Mouse (Mus musculus): ENCODE measurements around the gene Lrit2. TPM values are rescaled to one million over a fixed set of nuclear protein-coding genes. Genes with fewer than 3 reads are reported as not detected.

Lrit2 gene
- not detected in 2 replicates for polyA plus RNA-seq (2015; fragmentation: Nextera tagmentation; extraction: Ambion mirVana)

DNA sequence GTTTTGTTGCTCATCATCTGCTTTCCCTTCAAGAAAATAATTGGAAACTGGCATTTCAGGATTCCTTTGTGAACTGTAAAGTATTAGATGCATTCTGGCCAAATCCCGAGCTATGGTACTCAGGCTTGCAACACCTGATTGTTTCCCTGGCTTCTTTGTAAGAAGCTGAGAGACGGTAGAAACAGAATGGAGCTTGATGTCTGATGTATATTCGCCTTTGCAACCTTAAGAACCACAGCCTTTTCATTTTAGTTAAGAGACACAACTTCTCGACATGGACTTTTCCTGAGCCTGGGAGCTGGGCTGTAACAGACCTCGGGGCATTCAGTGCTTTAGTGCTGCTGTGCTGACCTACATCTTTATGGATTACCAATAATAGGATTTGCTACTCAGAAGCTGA lies at the start of gene Lrit2:
TSS of gene Lrit2 (plus strand) at position 301 of the 400 bp plus-strand sequence.
- no peak for ATAC-seq (ENCODE audit: low FRiP score, low read depth)
- WGBS = 80% methylated on average over 5 of the region's 5 CpGs
- H3K27ac ChIP-seq = no peak within 1 kb of the TSS
- H3K9me3 ChIP-seq = no peaks in the 10 kb centered on the region
- no peaks in the 10 kb centered on the region for H3K27me3 ChIP-seq
- no peak within 1 kb of the TSS for H3K4me2 ChIP-seq (replicated peaks)
- no peak within 1 kb of the TSS for H3K4me3 ChIP-seq
- H3K9ac ChIP-seq = no peak within 1 kb of the TSS
- H3K4me1 ChIP-seq = no peaks in the 10 kb centered on the region
- H3K36me3 ChIP-seq = no peaks in the 10 kb centered on the region

GRCm38 (mm10) chr14:37027248-37027933 lies 40.3 kb upstream of the Lrit2 start:
- Histone ChIP-seq H3K4me1 (no peaks in the 10 kb centered on the region), H3K9ac (no peak overlapping the region), H3K27me3 (no peaks in the 10 kb centered on the region), H3K4me3 (no peak overlapping the region), H3K4me2 (replicated peaks) (no peak overlapping the region), H3K36me3 (no peaks in the 10 kb centered on the region), H3K9me3 (no peaks in the 10 kb centered on the region), H3K27ac (no peak overlapping the region)
- 76% methylated on average over 4 of the region's 4 CpGs for WGBS
- ATAC-seq (ENCODE audit: low FRiP score, low read depth) = no peak

DNA sequence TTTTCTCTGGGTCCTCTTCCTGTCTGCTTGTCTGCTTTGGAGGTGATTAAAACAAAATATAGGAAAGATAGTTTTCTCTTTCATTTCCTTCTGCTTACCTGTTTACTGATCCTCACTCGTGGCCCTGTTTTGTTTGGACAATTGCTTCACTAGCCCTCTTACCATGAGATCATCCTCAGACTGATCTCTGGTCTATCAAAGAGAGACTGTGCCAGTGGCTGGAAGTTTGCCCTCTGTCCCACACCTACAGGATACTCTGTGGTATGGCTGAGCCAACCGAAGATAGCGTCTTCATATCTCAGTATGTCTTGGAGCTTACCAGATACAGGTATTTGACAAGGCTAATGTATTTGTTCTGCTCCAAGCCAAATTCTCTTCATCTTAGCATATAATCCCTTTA lies 39.8 kb upstream of the Lrit2 start:
- Histone ChIP-seq H3K27ac (no peak overlapping the region), H3K4me3 (no peak overlapping the region), H3K27me3 (no peaks in the 10 kb centered on the region), H3K36me3 (no peaks in the 10 kb centered on the region), H3K9ac (no peak overlapping the region), H3K4me1 (no peaks in the 10 kb centered on the region), H3K4me2 (replicated peaks) (no peak overlapping the region), H3K9me3 (no peaks in the 10 kb centered on the region)
- 87% methylated on average over 3 of the region's 3 CpGs for WGBS
- no peak for ATAC-seq (ENCODE audit: low FRiP score, low read depth)

DNA sequence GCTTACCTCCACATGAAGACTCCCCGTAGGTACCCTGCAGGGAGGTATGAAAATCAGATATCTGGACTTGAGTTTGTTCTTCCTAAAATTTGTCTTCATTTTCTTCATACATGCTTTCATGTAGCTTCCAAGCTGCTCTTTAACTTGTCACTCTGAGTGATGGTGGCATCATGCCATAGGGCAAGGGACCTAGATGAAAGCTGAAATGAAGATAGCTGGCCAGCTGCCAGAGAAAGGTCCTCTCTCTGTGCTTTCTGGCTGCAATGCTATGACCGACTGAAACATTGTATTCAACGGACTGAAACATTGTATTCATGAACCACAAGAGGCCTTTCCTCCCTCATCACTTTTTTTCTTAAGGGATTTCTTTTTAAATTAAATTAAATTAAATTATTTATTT lies 39.2 kb upstream of the Lrit2 start:
- Histone ChIP-seq H3K9me3 (no peaks in the 10 kb centered on the region), H3K9ac (no peak overlapping the region), H3K4me3 (no peak overlapping the region), H3K36me3 (no peaks in the 10 kb centered on the region), H3K27me3 (no peaks in the 10 kb centered on the region), H3K4me2 (replicated peaks) (no peak overlapping the region), H3K27ac (no peak overlapping the region), H3K4me1 (no peaks in the 10 kb centered on the region)
- 88% methylated on average over 3 of the region's 3 CpGs for WGBS
- no peak for ATAC-seq (ENCODE audit: low FRiP score, low read depth)

DNA sequence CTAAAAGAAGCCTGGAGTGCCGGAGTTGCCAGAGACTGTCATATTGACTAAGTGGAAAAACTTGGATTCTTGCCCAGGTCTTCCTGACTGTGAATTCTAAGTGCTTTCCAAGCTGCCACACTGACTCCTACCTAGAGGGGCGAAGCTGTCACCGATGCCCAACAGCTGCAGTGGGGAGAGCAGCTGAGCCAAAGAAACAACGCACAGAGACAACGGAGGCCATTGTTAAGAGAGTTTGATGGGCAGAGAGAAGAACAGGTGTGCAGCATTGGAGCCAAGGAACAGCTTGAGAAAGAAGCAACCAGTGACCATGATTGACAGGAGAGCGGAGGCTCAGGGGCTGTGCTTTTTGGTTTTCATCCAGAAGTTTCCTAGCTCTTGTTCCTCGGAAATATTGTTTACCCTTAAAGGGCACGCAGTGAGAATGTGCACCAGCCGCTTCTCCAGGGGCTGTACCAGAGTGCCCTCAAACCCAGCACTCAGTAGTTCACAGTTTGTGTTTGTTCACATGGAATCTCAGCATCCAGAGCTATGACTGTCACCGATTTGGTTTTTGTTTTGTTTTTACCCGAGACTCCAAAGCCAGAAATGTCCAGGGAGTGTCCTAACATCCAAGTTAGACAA lies 35.1 kb upstream of the Lrit2 start:
- no peak overlapping the region for H3K4me2 ChIP-seq (replicated peaks)
- H3K4me1 ChIP-seq = no peaks in the 10 kb centered on the region
- no peak overlapping the region for H3K9ac ChIP-seq
- ATAC-seq (ENCODE audit: low FRiP score, low read depth) = peak; percentile 81
- no peak overlapping the region for H3K4me3 ChIP-seq
- H3K36me3 ChIP-seq = no peaks in the 10 kb centered on the region
- WGBS = 76% methylated on average over 11 of the region's 11 CpGs
- H3K27me3 ChIP-seq = no peaks in the 10 kb centered on the region
- H3K9me3 ChIP-seq = no peaks in the 10 kb centered on the region
- no peak overlapping the region for H3K27ac ChIP-seq

DNA sequence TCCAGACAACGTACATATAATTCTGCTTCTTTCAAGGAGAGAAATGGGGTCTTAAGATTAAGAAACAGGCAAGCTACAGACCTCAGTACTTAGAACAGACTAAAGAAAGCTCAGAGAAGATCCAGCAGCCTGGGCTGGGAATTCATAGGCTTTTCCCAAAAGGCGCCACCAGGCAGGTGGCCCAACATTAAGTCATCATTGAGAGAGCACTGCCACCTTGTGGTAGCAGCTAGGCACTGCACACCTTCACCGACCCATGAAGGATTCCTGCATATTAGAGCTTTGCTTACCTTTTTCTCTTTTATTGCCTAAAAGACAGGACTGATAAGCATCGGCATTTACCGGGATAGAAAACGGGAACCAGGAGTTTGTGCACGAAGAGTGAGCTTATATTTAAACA lies 34.5 kb upstream of the Lrit2 start:
- WGBS = 19% methylated on average over 7 of the region's 7 CpGs
- Histone ChIP-seq H3K27me3 (no peaks in the 10 kb centered on the region), H3K4me2 (replicated peaks) (no peak overlapping the region), H3K36me3 (no peaks in the 10 kb centered on the region), H3K27ac (no peak overlapping the region), H3K9me3 (no peaks in the 10 kb centered on the region), H3K4me3 (no peak overlapping the region), H3K4me1 (no peaks in the 10 kb centered on the region), H3K9ac (no peak overlapping the region)
- 0 out of 2 replicates have a peak, but pooled peaks have one; percentile 40 for ATAC-seq (ENCODE audit: low FRiP score, low read depth)

- no peaks in the 10 kb centered on the region for H3K9me3 ChIP-seq
- H3K36me3 ChIP-seq = no peaks in the 10 kb centered on the region
- H3K9ac ChIP-seq = no peak overlapping the region
- no peaks in the 10 kb centered on the region for H3K4me1 ChIP-seq
- no peak overlapping the region for H3K4me3 ChIP-seq
- no peaks in the 10 kb centered on the region for H3K27me3 ChIP-seq
- no peak for ATAC-seq (ENCODE audit: low FRiP score, low read depth)
- H3K4me2 ChIP-seq (replicated peaks) = no peak overlapping the region
- H3K27ac ChIP-seq = no peak overlapping the region
- WGBS = 45% methylated on average over 5 of the region's 5 CpGs
Measured at GRCm38 (mm10) chr14:37034432-37034831, 33.3 kb upstream of the Lrit2 start.

DNA sequence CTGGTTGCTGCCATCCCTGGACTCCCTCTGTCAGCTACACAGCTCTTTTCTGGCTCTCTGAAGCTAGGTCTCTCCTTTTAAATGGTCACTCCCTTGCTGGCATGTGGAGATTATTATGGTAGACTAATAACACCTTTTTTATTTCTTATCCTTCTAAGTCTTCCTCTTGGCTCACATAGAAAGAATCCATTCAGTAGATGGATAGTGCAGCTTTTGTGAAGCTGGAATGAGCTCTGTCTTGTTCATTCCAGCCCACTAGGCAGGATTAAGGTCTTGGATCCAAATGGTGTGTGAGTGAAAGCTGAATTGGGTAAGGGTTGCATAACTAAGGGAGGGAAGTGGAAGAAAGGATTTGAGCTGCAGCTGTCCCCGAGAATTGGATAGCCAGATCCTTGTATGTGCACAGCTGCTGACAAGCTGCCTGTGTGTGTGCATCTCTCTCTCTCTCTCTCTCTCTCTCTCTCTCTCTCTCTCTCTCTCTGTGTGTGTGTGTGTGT lies 18.8 kb upstream of the Lrit2 start, which contains the start of gene Rgr:
TSS of gene Rgr (minus strand) at position 51 of the 497 bp plus-strand sequence.
- ATAC-seq (ENCODE audit: low FRiP score, low read depth) = peak; percentile 32; the same call in 1 of the 2 replicates

GRCm38 (mm10) chr14:37064849-37065248 lies 2.9 kb upstream of the Lrit2 start:
- H3K4me3 ChIP-seq = no peak overlapping the region
- H3K9ac ChIP-seq = no peak overlapping the region
- no peaks in the 10 kb centered on the region for H3K4me1 ChIP-seq
- H3K4me2 ChIP-seq (replicated peaks) = no peak overlapping the region
- H3K27me3 ChIP-seq = no peaks in the 10 kb centered on the region
- no peaks in the 10 kb centered on the region for H3K36me3 ChIP-seq
- ATAC-seq (ENCODE audit: low FRiP score, low read depth) = no peak
- H3K9me3 ChIP-seq = no peaks in the 10 kb centered on the region
- WGBS = 63% methylated on average over 2 of the region's 2 CpGs
- H3K27ac ChIP-seq = no peak overlapping the region

More for the DNA sequence above, 18.8 kb upstream of the Lrit2 start, which contains the start of gene Rgr:
- H3K4me1 ChIP-seq = no peaks in the 10 kb centered on the region
- H3K27me3 ChIP-seq = no peaks in the 10 kb centered on the region
- no peak within 1 kb of the TSS for H3K4me2 ChIP-seq (replicated peaks)
- no peak within 1 kb of the TSS for H3K9ac ChIP-seq
- no peak within 1 kb of the TSS for H3K27ac ChIP-seq
- H3K36me3 ChIP-seq = no peaks in the 10 kb centered on the region
- no peaks in the 10 kb centered on the region for H3K9me3 ChIP-seq
- whole genome bisulfite sequencing = 89% methylated on average over 1 of the region's 1 CpGs
- no peak within 1 kb of the TSS for H3K4me3 ChIP-seq

- Histone ChIP-seq H3K9me3 (no peaks in the 10 kb centered on the region), H3K4me3 (no peak overlapping the region), H3K27ac (no peak overlapping the region), H3K4me1 (no peaks in the 10 kb centered on the region), H3K9ac (no peak overlapping the region), H3K36me3 (no peaks in the 10 kb centered on the region), H3K27me3 (no peaks in the 10 kb centered on the region), H3K4me2 (replicated peaks) (no peak overlapping the region)
- no peak for ATAC-seq (ENCODE audit: low FRiP score, low read depth)
- 62% methylated on average over 2 of the region's 2 CpGs for WGBS
Measured at GRCm38 (mm10) chr14:37066636-37067035, 1.1 kb upstream of the Lrit2 start.

- Histone ChIP-seq H3K9me3 (no peaks in the 10 kb centered on the region), H3K27ac (no peak overlapping the region), H3K4me3 (no peak overlapping the region), H3K4me1 (no peaks in the 10 kb centered on the region), H3K9ac (no peak overlapping the region), H3K36me3 (no peaks in the 10 kb centered on the region), H3K4me2 (replicated peaks) (no peak overlapping the region), H3K27me3 (no peaks in the 10 kb centered on the region)
- no peak; the same call in 1 of the 2 replicates for ATAC-seq (ENCODE audit: low FRiP score, low read depth)
- 22% methylated on average over 9 of the region's 9 CpGs for WGBS
Measured at GRCm38 (mm10) chr14:37068516-37068915, 787 bp downstream of the Lrit2 start.

DNA sequence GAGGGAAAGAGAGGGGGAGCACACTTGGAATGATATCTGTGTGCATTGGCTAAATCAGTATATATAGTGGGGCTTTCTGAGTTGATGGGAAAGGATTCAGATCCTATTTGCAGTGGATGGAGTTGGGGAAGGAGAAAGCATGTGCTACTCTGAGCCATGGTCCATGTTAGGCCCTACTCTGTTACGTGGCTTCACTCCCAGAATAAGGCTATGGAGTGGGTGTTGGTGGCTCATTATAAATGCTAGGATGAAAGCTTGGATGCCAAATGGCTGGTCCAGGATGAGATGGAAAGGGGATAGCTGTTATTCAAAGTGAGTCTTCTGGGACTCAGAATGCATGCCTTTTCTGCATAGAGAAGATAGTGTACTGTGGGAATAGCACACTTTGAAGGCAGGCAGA lies 13.0 kb downstream of the Lrit2 start:
- Histone ChIP-seq H3K27me3 (no peaks in the 10 kb centered on the region), H3K4me1 (no peaks in the 10 kb centered on the region), H3K27ac (no peak overlapping the region), H3K9ac (no peak overlapping the region), H3K36me3 (no peaks in the 10 kb centered on the region), H3K4me2 (replicated peaks) (no peak overlapping the region), H3K4me3 (no peak overlapping the region), H3K9me3 (no peaks in the 10 kb centered on the region)
- WGBS = 65% methylated on average over 1 of the region's 1 CpGs
- ATAC-seq (ENCODE audit: low FRiP score, low read depth) = no peak

All from limb, embryonic 13.5 days (tissue).